Mouse (Mus musculus) brown adipose tissue, adult 24 weeks (tissue): Measurements from ENCODE around the gene Idh3g. TPM values are rescaled to one million over a fixed set of nuclear protein-coding genes. Genes with fewer than 3 reads are reported as not detected.

Source experiments
- H3K27ac ChIP-seq: fragments of 200-500 bp; replicated peaks from 2 replicates; pipeline ENCODE4 v1.5.1; 2012; ENCODE audit warnings: low read depth, mild to moderate bottlenecking, low read length
- H3K4me1 ChIP-seq: fragments of 200-500 bp; 2 replicates; pipeline ENCODE4 v1.6.1; 2012; ENCODE audit warnings: low read length, mixed read lengths; ENCODE audit not compliant: control insufficient read depth, insufficient read depth, insufficient read length
- H3K4me3 ChIP-seq: fragments of 200-500 bp; 2 replicates; pipeline ENCODE4 v1.5.1; 2012; ENCODE audit warnings: low read depth, mild to moderate bottlenecking, low read length, moderate library complexity; ENCODE audit not compliant: insufficient read depth
- polyA plus RNA-seq: library from polyadenylated mRNA; stranded (reverse); fragments of >200 nt; gene quantifications from 2 replicates; pipeline ENCODE4 v1.2.4, GENCODE M21; 2012; ENCODE audit not compliant: missing spikeins, insufficient read depth, insufficient read length

The Idh3g gene
- 1,669 and 1,851 TPM in 2 replicates for polyA plus RNA-seq

DNA sequence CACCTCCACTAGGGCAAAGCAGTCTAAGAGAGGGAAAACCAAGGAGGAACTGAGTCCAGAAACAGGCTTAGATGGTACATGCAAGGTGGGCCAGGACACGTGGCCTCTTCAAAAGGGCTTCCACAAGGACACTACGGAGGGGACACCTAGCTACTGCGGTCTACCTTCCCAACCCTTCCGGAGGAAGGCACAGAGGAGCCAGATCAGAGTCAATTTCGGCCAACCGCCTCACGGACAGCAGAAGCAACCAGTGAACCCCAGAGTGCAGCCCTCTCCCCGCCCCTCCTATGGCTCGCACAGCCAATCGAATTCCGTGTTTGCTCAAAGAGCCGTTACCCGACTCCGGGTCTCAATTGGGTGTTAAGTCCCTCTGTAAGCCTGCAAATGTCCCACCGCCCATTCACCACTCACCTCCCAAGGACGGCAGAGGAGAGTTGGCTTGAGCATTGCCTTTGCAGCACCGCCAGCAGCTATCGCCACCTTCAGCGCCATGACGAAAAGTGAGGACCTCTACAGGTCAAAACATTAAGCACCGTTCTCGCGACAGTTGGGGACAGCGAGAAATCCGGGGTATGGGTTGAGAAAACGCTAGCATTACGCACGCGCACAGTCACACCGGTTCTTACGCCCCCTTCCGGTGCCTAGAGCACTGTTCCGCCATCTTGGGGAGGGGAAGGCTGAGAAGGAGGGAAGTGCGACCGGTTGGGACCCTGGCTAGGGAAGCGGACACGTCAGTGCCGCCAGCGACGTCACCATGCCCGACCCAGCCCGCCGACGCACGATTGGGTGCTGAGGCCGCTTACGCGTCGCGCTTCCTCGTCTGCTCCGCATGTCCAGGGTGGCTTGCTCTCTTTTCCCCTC lies at the start of gene Idh3g, which contains the start of gene Ssr4:
TSS of gene Idh3g (minus strand) at position 534 of the 861 bp plus-strand sequence.
TSS of gene Ssr4 (plus strand) at position 665 of the 861 bp plus-strand sequence.
- Histone ChIP-seq H3K27ac (peak within 1 kb of the TSS; percentile 96), H3K4me3 (peak within 1 kb of the TSS; percentile 89), H3K4me1 (peaks cover 2% of the 10 kb centered on the region; the same call in 1 of the 2 replicates)

DNA sequence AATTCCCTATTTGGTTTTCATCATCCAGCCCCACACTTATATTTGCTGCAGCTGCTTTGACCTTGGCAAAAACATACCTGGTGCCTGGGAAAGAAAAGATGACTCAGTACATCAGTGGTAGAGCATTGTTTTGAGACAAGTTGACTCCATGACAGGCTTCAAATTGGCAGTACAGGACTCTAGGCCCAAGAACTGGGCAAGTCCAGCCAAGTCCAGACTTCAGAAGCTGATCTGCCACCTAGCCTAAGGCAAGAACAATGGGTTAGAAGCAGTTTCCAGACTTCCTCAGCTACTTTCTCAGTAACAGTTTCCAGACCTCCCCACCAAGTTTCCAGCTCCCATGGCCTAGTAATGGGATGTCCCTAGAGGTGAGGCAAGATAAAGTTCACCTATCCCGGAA lies 49.0 kb upstream of the Idh3g start:
- Histone ChIP-seq H3K27ac (no peak overlapping the region), H3K4me3 (no peak overlapping the region), H3K4me1 (no peaks in the 10 kb centered on the region)

DNA sequence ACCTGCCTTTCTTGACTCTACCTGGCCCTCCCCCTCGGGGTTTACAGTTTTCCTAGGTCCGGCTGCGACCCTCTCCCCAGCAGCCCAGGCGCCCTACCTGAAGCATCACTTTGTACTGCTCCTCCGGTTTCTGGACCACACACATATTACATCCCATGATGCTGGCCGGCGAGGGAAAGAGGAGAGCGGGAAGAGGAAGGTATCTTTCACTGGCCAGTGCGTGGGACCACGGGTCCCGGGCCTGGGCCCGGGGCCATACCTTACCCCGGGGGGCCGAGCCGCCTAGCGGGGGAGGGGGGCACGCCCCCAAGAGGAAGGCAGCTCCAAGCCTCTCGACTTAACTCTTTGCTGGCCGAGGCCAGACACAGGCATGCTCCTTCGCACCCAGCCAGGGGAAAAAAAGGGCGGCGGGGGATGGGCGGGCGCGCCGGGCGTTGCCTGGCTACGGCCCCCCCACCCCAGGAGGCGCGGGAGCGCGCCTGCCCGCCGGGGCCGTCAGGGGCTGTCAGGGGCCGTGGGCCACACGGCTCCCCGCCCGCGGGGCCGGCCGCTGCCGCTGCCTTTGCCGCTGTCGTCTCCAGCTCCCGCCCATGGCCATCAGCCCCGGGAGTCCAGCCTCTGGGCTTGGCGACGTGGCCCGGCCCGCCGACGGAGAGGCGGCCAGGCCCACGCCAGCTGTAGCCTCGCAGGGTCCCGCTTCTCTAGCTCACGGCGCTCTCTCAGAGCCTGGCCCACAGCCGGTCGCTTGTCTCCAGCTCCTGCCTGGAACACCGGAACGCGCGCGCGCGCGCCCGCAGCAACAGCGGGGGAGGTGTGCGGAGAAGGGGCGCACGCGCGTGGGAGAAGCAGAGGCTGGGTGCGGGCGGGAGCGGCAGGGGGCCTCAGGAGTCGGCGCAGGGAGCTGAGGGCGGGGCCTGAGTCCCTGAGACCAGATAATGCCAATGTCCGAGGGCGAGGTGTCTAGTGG lies 37.8 kb upstream of the Idh3g start, which contains the start of gene Pdzd4:
TSS of gene Pdzd4 (minus strand) at position 785 of the 967 bp plus-strand sequence.
- no peaks in the 10 kb centered on the region; the same call in 1 of the 2 replicates for H3K4me1 ChIP-seq
- peak within 1 kb of the TSS; percentile 75 for H3K4me3 ChIP-seq
- no peak within 1 kb of the TSS for H3K27ac ChIP-seq

DNA sequence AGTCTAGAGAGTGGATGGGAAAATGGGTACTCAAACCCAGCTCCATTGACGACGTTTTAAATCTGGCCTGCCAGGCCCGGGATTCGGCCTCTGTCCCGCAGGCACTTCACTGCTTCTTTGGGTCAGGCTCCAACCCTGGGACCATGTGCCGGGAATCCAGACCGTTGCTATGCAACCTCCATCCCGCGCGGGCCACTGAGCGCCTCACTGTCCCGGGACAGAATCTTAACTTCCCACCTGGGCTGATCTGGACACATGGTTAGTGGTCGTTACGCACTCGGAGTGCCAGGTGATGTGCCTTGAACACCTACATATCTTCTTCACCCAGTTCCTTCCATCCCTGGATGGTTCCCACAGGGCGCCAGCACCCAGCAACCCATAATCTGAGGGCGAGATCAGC lies 37.0 kb upstream of the Idh3g start:
- Histone ChIP-seq H3K27ac (no peak overlapping the region), H3K4me1 (no peaks in the 10 kb centered on the region; the same call in 1 of the 2 replicates), H3K4me3 (peak overlapping the region; percentile 75)

DNA sequence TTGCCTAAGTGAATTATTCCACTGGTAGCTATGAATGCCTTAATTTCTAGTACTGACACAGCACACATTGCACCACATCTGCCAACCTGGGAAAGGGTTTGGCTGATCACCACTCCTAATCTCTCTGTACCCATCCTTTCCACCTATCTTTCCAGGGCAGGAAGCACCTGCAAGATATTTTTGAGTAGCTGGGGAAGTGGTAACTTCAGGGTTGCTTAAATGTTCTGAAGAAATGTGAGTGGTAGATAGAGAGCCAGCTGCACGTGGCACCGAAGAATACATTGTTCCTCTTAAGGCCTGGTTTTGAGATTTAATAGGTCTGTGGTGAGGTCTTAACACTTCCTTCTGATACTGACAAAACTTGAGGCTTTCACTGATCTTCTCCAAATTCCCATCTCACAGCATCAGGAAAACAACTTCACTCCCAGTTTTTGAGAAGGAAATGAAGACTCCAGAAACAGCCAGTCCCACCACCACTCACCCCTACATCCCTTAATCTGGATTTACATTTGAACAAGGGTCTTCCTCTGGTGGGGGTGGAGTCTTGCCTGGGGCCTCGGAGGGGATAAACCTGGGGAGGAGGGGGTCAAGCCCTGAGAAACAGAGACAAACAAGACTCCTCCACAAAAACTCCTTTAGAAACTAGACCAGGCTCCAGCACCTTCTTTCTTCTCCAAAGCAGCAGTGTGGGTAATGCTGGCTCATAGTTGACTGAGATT lies 30.1 kb upstream of the Idh3g start:
- Histone ChIP-seq H3K4me1 (no peaks in the 10 kb centered on the region), H3K4me3 (no peak overlapping the region), H3K27ac (no peak overlapping the region)

GRCm38 (mm10) chrX:73815072-73815471 lies 28.4 kb upstream of the Idh3g start:
- Histone ChIP-seq H3K4me1 (no peaks in the 10 kb centered on the region), H3K27ac (no peak overlapping the region), H3K4me3 (no peak overlapping the region)

DNA sequence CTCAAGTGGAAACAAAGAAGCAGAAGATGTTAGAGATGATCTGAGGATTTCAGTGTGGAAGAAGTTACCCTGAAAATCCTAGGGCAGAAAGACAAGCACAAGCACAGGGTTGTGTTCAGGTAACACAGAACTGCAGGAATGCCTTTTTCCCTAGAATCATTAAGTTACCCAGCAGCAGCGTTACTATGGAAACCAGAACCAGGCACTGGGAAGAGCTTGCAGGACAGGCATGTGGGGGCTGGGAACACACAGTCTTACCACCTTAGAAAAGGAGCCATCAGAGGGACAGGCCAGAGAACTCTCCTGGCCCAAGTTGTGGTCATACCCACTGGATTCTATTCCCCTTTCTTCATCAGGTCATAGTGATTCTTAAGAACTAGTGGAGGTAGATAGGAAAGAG lies 19.1 kb upstream of the Idh3g start:
- no peak overlapping the region for H3K27ac ChIP-seq
- H3K4me1 ChIP-seq, result no peaks in the 10 kb centered on the region
- H3K4me3 ChIP-seq, result no peak overlapping the region

DNA sequence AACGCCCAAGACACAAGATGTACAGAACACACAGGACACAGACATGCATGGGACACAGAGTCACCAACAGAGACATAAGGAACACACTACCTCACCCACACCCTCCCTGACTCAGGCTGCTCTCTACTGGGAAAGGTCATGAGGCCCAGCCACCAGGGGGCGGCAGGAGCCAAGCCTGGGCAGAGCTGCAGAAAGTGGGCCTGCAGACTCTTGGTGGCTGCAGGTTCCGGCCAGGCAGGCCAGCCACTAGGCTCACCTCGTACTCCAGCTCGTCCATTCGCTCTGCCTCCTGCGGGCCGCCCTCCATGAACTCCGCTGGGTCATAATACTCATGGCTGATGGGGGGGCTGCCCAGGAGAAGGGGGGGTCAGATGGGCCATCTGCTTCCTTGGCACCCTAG lies 11.8 kb upstream of the Idh3g start:
- Histone ChIP-seq H3K4me1 (no peaks in the 10 kb centered on the region), H3K4me3 (no peak overlapping the region), H3K27ac (no peak overlapping the region)

DNA sequence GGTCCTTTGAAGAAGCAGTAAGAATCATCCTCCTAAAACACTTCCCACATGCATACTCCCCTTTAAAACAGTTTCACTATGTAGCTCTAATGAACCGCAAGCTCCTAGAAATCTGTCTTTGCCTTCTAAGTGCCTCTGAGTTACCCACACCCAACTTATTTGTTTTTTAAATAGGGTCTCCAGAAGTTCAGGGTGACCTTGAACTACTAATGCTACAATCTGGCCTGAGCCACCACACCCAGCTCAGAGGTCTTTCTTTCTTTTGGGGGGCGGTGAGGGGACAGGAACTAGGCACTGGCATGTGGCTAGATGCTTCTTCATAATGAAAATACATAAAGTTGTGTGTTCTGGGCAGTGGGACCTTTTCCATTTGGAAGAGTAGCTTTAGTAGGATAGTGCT lies 10.8 kb upstream of the Idh3g start:
- H3K27ac ChIP-seq, result no peak overlapping the region
- H3K4me3 ChIP-seq, result no peak overlapping the region
- no peaks in the 10 kb centered on the region for H3K4me1 ChIP-seq

- Histone ChIP-seq H3K27ac (no peak overlapping the region), H3K4me1 (no peaks in the 10 kb centered on the region), H3K4me3 (no peak overlapping the region)
Observed at GRCm38 (mm10) chrX:73793505-73793904, 6.8 kb upstream of the Idh3g start.

DNA sequence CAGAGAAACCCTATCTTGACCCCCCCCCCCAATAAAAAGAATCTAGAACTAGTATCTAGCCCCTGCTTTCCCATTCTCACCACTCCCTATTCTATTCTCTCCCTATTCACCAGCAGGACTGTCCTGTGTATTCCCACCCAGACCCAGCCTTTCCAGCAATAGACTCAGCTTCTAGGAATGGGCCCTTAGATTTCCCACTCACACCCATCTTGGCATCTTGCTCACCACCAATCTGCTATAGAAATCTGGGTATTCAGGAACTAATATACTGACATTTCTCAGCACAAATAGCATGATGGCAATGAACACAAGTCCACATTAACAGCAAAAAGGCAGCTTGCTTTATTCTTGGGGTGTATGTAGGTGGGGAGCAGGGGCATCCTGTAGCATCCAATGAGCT lies 6.3 kb upstream of the Idh3g start:
- H3K4me3 ChIP-seq, result no peak overlapping the region
- no peak overlapping the region for H3K27ac ChIP-seq
- H3K4me1 ChIP-seq, result no peaks in the 10 kb centered on the region; the same call in 1 of the 2 replicates

DNA sequence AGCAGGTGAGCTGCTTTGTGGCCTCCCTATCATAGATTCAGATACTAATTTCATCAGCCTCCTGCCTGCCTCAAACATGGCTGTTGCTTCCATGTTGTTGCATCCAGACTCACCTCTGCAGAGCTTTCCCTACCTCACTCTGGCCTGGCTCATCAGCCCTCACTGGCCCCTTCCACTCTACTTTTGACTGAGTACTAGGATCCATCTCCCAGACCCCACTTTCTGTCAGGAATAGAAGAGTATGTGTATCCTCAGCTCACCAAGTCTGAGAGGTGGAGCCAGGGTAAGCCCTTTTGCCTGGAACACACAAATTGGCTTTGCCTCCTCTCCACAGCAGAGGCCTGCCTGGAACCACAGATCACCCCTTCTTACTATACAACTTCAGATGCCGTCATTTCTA lies 1.8 kb upstream of the Idh3g start:
- H3K27ac ChIP-seq, result no peak overlapping the region

GRCm38 (mm10) chrX:73787225-73787558 lies 495 bp upstream of the Idh3g start:
- Histone ChIP-seq H3K4me1 (peaks cover 2% of the 10 kb centered on the region; the same call in 1 of the 2 replicates), H3K4me3 (peak overlapping the region; percentile 68), H3K27ac (peak overlapping the region; percentile 73)

More for the DNA sequence above, 1.8 kb upstream of the Idh3g start:
- Histone ChIP-seq H3K4me3 (no peak overlapping the region), H3K4me1 (no peaks in the 10 kb centered on the region; the same call in 1 of the 2 replicates)

- peaks cover 2% of the 10 kb centered on the region; the same call in 1 of the 2 replicates for H3K4me1 ChIP-seq
- H3K4me3 ChIP-seq, result peak overlapping the region; percentile 89
- peak overlapping the region; percentile 96 for H3K27ac ChIP-seq
Observed at GRCm38 (mm10) chrX:73785666-73786065, 1.0 kb downstream of the Idh3g start.
